Mouse (Mus musculus) naive thymus-derived CD4-positive, alpha-beta T cell, adult 5 months (primary cell): ENCODE data around the gene Ptpra. TPM values are rescaled to one million over a fixed set of nuclear protein-coding genes. Genes with fewer than 3 reads are reported as not detected.

Source experiments
- polyA plus RNA-seq: library from polyadenylated mRNA; unstranded; fragments of 100-300 nt; shearing (Covaris generic); gene quantifications from one replicate; pipeline ENCODE4 v1.2.1, GENCODE M21; 2017

Gene Ptpra
- 175 TPM for polyA plus RNA-seq

DNA sequence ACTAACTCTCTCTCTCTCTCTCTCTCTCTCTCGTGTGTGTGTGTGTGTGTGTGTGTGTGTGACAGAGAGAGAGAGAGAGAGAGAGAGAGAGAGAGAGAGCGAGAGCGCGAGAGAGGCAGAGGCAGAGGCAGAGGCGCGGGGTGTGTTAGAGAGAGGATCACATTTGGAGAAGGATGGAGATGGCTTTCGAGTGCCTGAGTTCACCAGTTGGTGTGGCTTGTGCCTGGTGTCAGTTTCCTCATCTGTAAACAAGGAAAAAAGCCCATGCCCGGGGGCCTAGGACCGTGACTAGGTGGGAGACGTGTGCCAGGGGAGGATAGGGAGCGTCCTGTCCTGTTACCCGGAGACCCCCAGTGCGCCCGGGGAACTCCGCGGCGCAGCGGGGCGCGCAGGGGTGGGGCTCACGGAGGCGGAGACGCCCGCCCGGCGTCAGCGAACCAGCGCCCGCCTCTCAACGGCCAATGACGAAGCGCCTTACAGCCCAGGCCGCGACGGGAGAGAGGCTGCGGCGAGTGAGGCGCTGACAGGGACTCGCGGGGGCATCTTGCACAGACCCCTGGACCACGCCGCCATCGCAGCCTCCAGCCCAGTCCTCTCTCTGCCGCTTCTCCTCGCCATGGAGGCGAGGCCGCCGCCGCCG, at the start of gene Ptpra:
Gene Ptpra, plus strand, starts transcription at position 485 of the 640 bp plus-strand sequence.

DNA sequence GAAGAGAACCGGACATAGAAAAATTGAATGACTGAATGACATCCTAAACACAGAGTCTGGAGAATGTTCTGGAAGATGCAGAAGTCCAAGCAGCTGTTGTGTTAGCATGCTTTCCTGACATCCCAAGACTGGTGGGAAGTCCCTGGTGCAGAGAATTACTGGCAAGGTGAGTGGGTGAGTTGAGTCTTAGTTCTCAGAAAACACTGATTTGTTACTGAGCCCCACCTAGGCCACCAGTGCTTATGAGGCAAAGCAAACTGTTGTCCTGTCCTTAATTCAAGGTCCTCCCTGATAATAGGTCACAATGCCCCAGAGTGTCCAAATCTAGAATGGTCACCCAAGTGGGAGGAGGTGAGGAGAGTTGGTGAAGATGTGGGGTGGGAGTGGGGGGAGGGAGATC, 45.1 kb upstream of the Ptpra start, which contains the start of the genes Gm28372 and 1700020A23Rik:
Gene Gm28372, plus strand, starts transcription at position 301 of the 400 bp plus-strand sequence.
Gene 1700020A23Rik, plus strand, starts transcription at position 321 of the 400 bp plus-strand sequence.

DNA sequence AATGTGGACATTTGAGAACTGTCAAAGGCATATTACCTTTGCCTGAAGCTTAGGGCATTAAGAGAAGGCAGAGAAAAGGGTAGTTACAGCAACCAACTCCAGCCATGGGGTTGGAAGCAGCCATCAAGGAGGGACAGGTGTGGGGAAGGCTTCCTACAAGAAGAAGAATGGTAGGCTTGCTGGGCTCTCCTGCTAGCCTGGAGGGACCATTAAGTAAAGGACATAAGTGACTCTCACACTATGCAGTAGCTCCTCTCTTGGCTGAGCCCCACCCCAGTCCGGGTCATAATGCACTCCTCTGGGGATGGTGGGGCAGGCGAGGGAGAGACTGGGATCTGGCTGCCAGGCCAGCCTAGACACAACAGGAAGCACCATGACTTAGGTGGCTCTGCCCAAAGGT, 43.9 kb upstream of the Ptpra start, which contains the start of gene Tmem239:
Gene Tmem239, plus strand, starts transcription at position 301 of the 400 bp plus-strand sequence.

DNA sequence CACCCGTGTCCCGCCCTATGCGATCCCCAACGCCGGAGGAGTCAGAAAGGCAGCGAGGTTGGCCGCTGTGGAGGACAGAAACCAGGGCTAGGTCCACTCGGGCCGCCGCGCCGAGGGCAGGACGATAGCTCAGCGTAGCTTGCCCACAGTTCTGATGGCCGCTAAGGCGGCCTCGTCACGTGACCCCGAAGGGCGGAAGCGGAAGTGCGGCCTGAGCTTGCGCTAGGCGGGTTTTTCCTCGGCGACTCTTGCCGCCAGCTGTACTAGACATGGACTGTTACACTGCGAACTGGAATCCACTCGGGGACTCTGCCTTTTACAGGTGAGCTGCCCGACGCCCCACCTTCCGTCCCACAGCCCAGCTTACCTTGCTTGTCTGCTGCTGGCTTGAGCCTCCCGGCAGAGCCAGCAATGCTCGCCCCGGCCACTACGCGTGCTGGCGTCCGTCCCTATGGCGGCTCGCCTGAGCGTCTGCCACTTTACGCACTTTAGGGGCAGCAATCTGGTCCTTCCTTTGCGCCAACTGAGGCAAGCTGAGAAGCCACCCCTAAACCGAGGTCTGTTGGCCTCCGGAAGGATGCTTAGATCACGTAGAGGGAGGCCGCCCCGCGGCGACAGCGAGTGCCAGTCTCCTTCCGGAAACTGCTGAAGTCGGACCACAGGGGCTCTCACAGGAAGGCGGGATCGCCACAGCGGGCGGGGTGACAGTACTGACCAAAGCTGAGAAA, 25.8 kb upstream of the Ptpra start, which contains the start of the genes Vps16 and Pced1a:
Gene Vps16, plus strand, starts transcription at position 214 of the 728 bp plus-strand sequence.
Gene Pced1a, minus strand, starts transcription at position 576 of the 728 bp plus-strand sequence.

DNA sequence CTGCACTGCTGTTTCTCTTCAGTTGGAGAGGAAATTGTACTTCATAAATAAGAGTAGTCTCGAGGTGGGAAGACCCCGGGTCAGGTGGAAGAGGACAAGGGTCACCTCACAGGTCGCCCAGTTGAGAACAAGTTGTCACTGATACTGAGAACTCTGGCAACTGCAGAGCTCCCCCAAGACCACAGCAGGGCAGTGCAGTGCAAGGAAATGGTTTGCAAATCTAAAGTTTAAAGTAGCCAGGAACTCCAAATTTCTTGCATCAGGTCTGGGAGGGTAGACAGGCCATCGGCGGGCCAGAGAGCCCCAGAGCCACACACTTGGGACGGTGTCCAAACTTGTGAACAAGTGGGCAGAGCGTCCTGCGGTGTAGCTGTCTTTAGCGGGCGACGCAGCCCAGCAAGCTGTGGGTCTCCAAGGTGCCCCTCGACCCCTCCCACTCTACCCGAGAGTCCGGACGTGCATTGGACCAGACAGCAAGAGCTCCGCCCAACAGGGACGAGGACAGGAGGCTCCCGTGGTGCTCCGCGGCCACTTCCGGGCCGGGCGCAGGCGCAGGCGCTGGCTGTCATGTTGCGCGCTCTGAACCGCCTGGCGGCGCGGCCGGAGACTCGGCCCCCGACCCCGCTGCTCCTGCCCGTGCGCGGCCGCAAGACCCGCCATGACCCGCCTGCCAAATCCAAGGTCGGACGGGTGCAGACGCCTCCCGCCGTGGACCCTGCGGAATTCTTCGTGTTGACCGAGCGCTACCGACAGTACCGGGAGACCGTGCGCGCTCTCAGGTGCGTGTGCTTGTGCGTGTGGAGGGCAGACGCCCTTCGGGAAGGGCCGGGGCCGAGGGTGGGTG, 113.4 kb downstream of the Ptpra start, which contains the start of gene Mrps26:
Gene Mrps26, plus strand, starts transcription at position 531 of the 844 bp plus-strand sequence.

DNA sequence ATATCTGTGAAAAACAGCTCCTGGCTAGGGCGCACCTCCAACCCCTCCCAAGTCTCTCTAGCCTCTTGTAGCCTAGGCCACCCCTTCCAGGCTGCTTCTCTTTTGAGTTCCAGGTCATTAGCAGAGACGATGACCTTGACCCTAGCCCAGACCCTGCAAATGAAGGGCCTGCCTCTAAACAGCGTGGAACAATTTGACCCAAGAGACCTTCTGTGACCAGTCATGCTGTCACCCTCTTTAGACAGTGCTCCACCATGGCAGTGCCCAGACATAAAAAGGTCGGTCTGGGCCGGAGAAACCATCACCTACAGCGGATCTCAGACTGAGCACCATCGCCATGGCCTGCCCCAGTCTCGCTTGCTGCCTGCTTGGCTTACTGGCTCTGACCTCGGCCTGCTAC, 125.8 kb downstream of the Ptpra start, which contains the start of gene Oxt:
Gene Oxt, plus strand, starts transcription at position 301 of the 400 bp plus-strand sequence.

DNA sequence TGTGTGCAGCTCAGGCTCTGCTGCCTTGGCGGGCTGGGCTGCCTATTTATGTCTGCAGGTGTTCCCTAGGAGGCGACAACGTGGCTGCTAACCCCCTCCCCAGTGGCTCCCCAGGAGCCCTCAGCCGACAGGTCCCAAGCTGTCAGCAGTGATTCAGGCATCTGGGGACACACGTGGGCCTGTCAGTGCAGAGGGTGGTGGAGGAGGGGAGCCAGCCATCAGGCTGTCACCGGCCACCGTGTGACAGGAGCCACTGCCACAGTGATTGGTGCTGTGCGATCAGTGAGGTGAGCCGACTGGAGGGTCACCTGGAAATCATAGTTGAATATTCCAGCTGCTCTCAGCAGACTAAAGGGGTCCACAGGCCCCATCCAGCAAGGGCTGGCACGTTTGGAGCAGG, 132.5 kb downstream of the Ptpra start, which contains the start of gene Avp:
Gene Avp, minus strand, starts transcription at position 3 of the 400 bp plus-strand sequence.

Other genes with a start within 250 kb of the Ptpra start
- 473 TPM for gene Nop56, start 175.8 kb upstream of the Ptpra start, polyA plus RNA-seq
- gene Idh3b, start 165.7 kb upstream of the Ptpra start, polyA plus RNA-seq = 122 TPM
- not detected for gene Ebf4, start 155.1 kb upstream of the Ptpra start, polyA plus RNA-seq
- gene Cpxm1, start 52.7 kb upstream of the Ptpra start, polyA plus RNA-seq = not detected
- gene Gm28372, start 45.0 kb upstream of the Ptpra start, polyA plus RNA-seq = not detected
- not detected for gene 1700020A23Rik, start 45.0 kb upstream of the Ptpra start, polyA plus RNA-seq
- not detected for gene Tmem239, start 43.8 kb upstream of the Ptpra start, polyA plus RNA-seq
- gene Vps16, start 25.9 kb upstream of the Ptpra start, polyA plus RNA-seq = 306 TPM
- 14.7 TPM for gene Pced1a, start 25.6 kb upstream of the Ptpra start, polyA plus RNA-seq
- 77.1 TPM for gene Mrps26, start 113.5 kb downstream of the Ptpra start, polyA plus RNA-seq
- gene Oxt, start 125.9 kb downstream of the Ptpra start, polyA plus RNA-seq = not detected
- not detected for gene Avp, start 132.3 kb downstream of the Ptpra start, polyA plus RNA-seq
- 11.1 TPM for gene Fastkd5, start 179.7 kb downstream of the Ptpra start, polyA plus RNA-seq
- 3.5 TPM for gene Ubox5, start 179.8 kb downstream of the Ptpra start, polyA plus RNA-seq
- gene Lzts3, start 192.5 kb downstream of the Ptpra start, polyA plus RNA-seq = 4.3 TPM
- gene Ddrgk1, start 214.4 kb downstream of the Ptpra start, polyA plus RNA-seq = 204 TPM
- gene Itpa, start 217.3 kb downstream of the Ptpra start, polyA plus RNA-seq = 22.1 TPM
- 0.27 TPM for gene Slc4a11, start 247.2 kb downstream of the Ptpra start, polyA plus RNA-seq